Mouse (Mus musculus) heart, postnatal 14 days (tissue): ENCODE results near the gene Smarca2. TPM values are rescaled to one million over a fixed set of nuclear protein-coding genes. Genes with fewer than 3 reads are reported as not detected.
A peak's percentile ranks its signal among the peaks of the same experiment; 100 is the strongest.

Source experiments
- DNase-seq, 2 experiments: peaks; one replicate each; pipeline ENCODE4 v3.0.0; 2021 to 2022
- intact Hi-C: fragments of 180-260 bp; cut with DNase I; formaldehyde crosslinking; loops from one replicate; pipeline ENCODE4 v1.15.1; 2025
- total RNA-seq, 2 experiments: library from RNA; stranded (reverse); gene quantifications; 2 replicates each; pipeline ENCODE4 v1.2.3; 2021

Gene Smarca2
- total RNA-seq, 2 experiments from 2014 or later = 61.7 to 71.6 TPM

GRCm38 (mm10) chr19:26679674-26680073 is 74.8 kb downstream of the Smarca2 start:
- DNase-seq = no peak
- intact Hi-C loops = no loop called here

- DNase-seq = no peak
- intact Hi-C loops = no loop called here
Measured at GRCm38 (mm10) chr19:26681549-26681948, 76.7 kb downstream of the Smarca2 start.

GRCm38 (mm10) chr19:26682130-26682529 is 77.3 kb downstream of the Smarca2 start:
- no peak for DNase-seq
- intact Hi-C loops = no loop called here

- no peak for DNase-seq
- intact Hi-C loops = no loop called here
Measured at GRCm38 (mm10) chr19:26682731-26683130, 77.9 kb downstream of the Smarca2 start.

- DNase-seq = no peak
- intact Hi-C loops = no loop called here
Measured at GRCm38 (mm10) chr19:26683731-26684130, 78.9 kb downstream of the Smarca2 start.

- DNase-seq = no peak
- intact Hi-C loops = no loop called here
Measured at GRCm38 (mm10) chr19:26690516-26690915, 85.7 kb downstream of the Smarca2 start.

GRCm38 (mm10) chr19:26697107-26697506 is 92.3 kb downstream of the Smarca2 start:
- no peak for DNase-seq
- intact Hi-C loops = no loop called here

- no peak for DNase-seq
- intact Hi-C loops = no loop called here
Measured at GRCm38 (mm10) chr19:26704545-26705209, 99.8 kb downstream of the Smarca2 start.

- intact Hi-C loops = no loop called here
- DNase-seq = peak; percentile 26 to 36
Measured at GRCm38 (mm10) chr19:26706910-26707309, 102.1 kb downstream of the Smarca2 start.

GRCm38 (mm10) chr19:26709095-26709494 is 104.2 kb downstream of the Smarca2 start:
- intact Hi-C loops = no loop called here
- DNase-seq = no peak

- intact Hi-C loops = no loop called here
- DNase-seq = peak in 1 of 2 experiments; percentile 49
Measured at GRCm38 (mm10) chr19:26711268-26711667, 106.4 kb downstream of the Smarca2 start.

- peak; percentile 31 to 52 for DNase-seq
- intact Hi-C loops = loop anchor here (5.0 kb wide), 1 partner anchor 711 kb away; the partner anchor contains the start of gene Pum3
Measured at GRCm38 (mm10) chr19:26716217-26716616, 111.4 kb downstream of the Smarca2 start.

- intact Hi-C loops = loop anchor here (5.0 kb wide), 1 partner anchor 709 kb away; the partner anchor contains the start of gene Pum3
- DNase-seq = peak; percentile 67 to 84
Measured at GRCm38 (mm10) chr19:26718221-26718620, 113.4 kb downstream of the Smarca2 start.

GRCm38 (mm10) chr19:26719161-26719560 is 114.3 kb downstream of the Smarca2 start:
- intact Hi-C loops = loop anchor here (5.0 kb wide), 1 partner anchor 708 kb away; the partner anchor contains the start of gene Pum3

GRCm38 (mm10) chr19:26721741-26722140 is 116.9 kb downstream of the Smarca2 start:
- no peak for DNase-seq
- intact Hi-C loops = no loop called here

More at GRCm38 (mm10) chr19:26719161-26719560, 114.3 kb downstream of the Smarca2 start:
- no peak for DNase-seq

- intact Hi-C loops = no loop called here
- DNase-seq = no peak
Measured at GRCm38 (mm10) chr19:26723899-26724298, 119.0 kb downstream of the Smarca2 start.

- intact Hi-C loops = no loop called here
Measured at GRCm38 (mm10) chr19:26724626-26725025, 119.8 kb downstream of the Smarca2 start.

GRCm38 (mm10) chr19:26727796-26728195 is 122.9 kb downstream of the Smarca2 start:
- DNase-seq = no peak
- intact Hi-C loops = no loop called here

More at GRCm38 (mm10) chr19:26724626-26725025, 119.8 kb downstream of the Smarca2 start:
- no peak for DNase-seq

GRCm38 (mm10) chr19:26730486-26730885 is 125.6 kb downstream of the Smarca2 start:
- no peak for DNase-seq
- intact Hi-C loops = loop anchor here (5.0 to 10.0 kb wide), 2 partner anchors 484 to 697 kb away; partner anchors contain the start of genes Pum3 and Vldlr

GRCm38 (mm10) chr19:26731121-26731520 is 126.3 kb downstream of the Smarca2 start:
- intact Hi-C loops = loop anchor here (5.0 to 10.0 kb wide), 2 partner anchors 484 to 696 kb away; partner anchors contain the start of genes Pum3 and Vldlr

GRCm38 (mm10) chr19:26731809-26732208 is 127.0 kb downstream of the Smarca2 start:
- DNase-seq = no peak
- intact Hi-C loops = loop anchor here (5.0 to 10.0 kb wide), 2 partner anchors 483 to 695 kb away; partner anchors contain the start of genes Pum3 and Vldlr

More at GRCm38 (mm10) chr19:26731121-26731520, 126.3 kb downstream of the Smarca2 start:
- DNase-seq = no peak

- DNase-seq = no peak
- intact Hi-C loops = loop anchor here (5.0 to 10.0 kb wide), 2 partner anchors 482 to 694 kb away; partner anchors contain the start of genes Pum3 and Vldlr
Measured at GRCm38 (mm10) chr19:26733055-26733454, 128.2 kb downstream of the Smarca2 start.
